Comparison of ENCODE assay signal across 9 mouse cellular contexts in genomic region chr4:133574843-133575202, GRCm38 (mm10). TPM values are rescaled to one million over a fixed set of nuclear protein-coding genes. Genes with fewer than 3 reads are reported as not detected.
DNase-seq lines count a peak whose midpoint lies in the region; ATAC-seq and TF ChIP-seq lines count a peak whose summit lies in the region.
"Had no signal": no experiment of that assay in that cellular context is flagged by ENCODE, and none has a peak within 500 bp of the region (broad histone marks: within the 10 kb centered on the region; RNA-seq: fewer than 3 reads in every experiment).

No protein-coding gene starts in this region.

- H3K79me2 ChIP-seq in liver, adult 2 months (ENCODE audit: control insufficient read depth, insufficient read depth, low read length): peaks cover 7% of the 10 kb centered on the region; the same call in 1 of the 2 replicates

- WGBS in liver, adult 2 months: under 1% methylated on average over 41 of the region's 41 CpGs
- WGBS in embryonic facial prominence, embryonic 13.5 days: under 1% methylated on average over 41 of the region's 41 CpGs
- under 1% methylated on average over 39 of the region's 41 CpGs for WGBS in intestine, postnatal 0 days
- WGBS in neural tube, embryonic 13.5 days: under 1% methylated on average over 41 of the region's 41 CpGs

- no peak for TF ChIP-seq CTCF in liver, adult 2 months (IDR thresholded peaks at IDR 0.05; ENCODE audit: low read depth, low read length)
- no peak for TF ChIP-seq CTCF in intestine, postnatal 0 days (IDR thresholded peaks at IDR 0.05; ENCODE audit: low read depth)

- peak overlapping the region; percentile 88 for H3K4me2 ChIP-seq in embryonic facial prominence, embryonic 13.5 days
- peak overlapping the region; percentile 98 for H3K4me2 ChIP-seq in intestine, postnatal 0 days (replicated peaks; ENCODE audit: low read depth)
- H3K4me2 ChIP-seq in neural tube, embryonic 13.5 days: peak overlapping the region; percentile 89

- peak overlapping the region; percentile 75 for H3K9ac ChIP-seq in liver, adult 2 months (ENCODE audit: low read depth, low read length)
- H3K9ac ChIP-seq in embryonic facial prominence, embryonic 13.5 days: peak overlapping the region; percentile 93
- peak overlapping the region; percentile 96 for H3K9ac ChIP-seq in intestine, postnatal 0 days (ENCODE audit: low read depth, low read length)
- peak overlapping the region; percentile 92 for H3K9ac ChIP-seq in neural tube, embryonic 13.5 days

- H3K9me3 ChIP-seq in embryonic facial prominence, embryonic 13.5 days: no peaks in the 10 kb centered on the region
- no peaks in the 10 kb centered on the region for H3K9me3 ChIP-seq in intestine, postnatal 0 days (ENCODE audit: control insufficient read depth)
- no peaks in the 10 kb centered on the region for H3K9me3 ChIP-seq in neural tube, embryonic 13.5 days

- peaks cover 8% of the 10 kb centered on the region for H3K4me1 ChIP-seq in liver, adult 2 months (ENCODE audit: control insufficient read depth, insufficient read depth, low read length)
- H3K4me1 ChIP-seq in embryonic facial prominence, embryonic 13.5 days: peaks cover 9% of the 10 kb centered on the region
- 0 out of 2 replicates have a peak, but pooled peaks cover 3% of the 10 kb centered on the region for H3K4me1 ChIP-seq in intestine, postnatal 0 days (replicated peaks; ENCODE audit: control insufficient read depth, insufficient read depth, low read length)
- peaks cover 12% of the 10 kb centered on the region for H3K4me1 ChIP-seq in neural tube, embryonic 13.5 days (replicated peaks)

- peak; percentile 27; the same call in 1 of the 2 replicates for ATAC-seq in embryonic facial prominence, embryonic 13.5 days (ENCODE audit: insufficient number of reproducible peaks, insufficient read depth, low FRiP score, low TSS enrichment, low read depth)
- ATAC-seq in intestine, postnatal 0 days: peak; percentile 38
- ATAC-seq in neural tube, embryonic 13.5 days (ENCODE audit: low read depth): peak; percentile 71

- no peaks in the 10 kb centered on the region for H3K27me3 ChIP-seq in liver, adult 2 months (ENCODE audit: control insufficient read depth, insufficient read depth, low read length)
- no peaks in the 10 kb centered on the region for H3K27me3 ChIP-seq in embryonic facial prominence, embryonic 13.5 days
- no peaks in the 10 kb centered on the region for H3K27me3 ChIP-seq in intestine, postnatal 0 days (replicated peaks; ENCODE audit: control insufficient read depth, insufficient read depth, low read length)
- no peaks in the 10 kb centered on the region for H3K27me3 ChIP-seq in neural tube, embryonic 13.5 days

- intact Hi-C loops in left cerebral cortex, postnatal 4 days (cut with DNase I): no loop called here

- TF ChIP-seq POLR2A in liver, adult 2 months (IDR thresholded peaks at IDR 0.05; ENCODE audit: extremely low read depth, insufficient read depth, low read length): no peak

- H3K27ac ChIP-seq in liver, adult 2 months (replicated peaks; ENCODE audit: insufficient read depth, low read depth, low read length): 0 out of 2 replicates have a peak overlapping the region, but pooled peaks have one; percentile 19
- H3K27ac ChIP-seq in embryonic facial prominence, embryonic 13.5 days: no peak overlapping the region
- peak overlapping the region; percentile 76 for H3K27ac ChIP-seq in intestine, postnatal 0 days (ENCODE audit: low read depth, low read length)
- peak overlapping the region; percentile 85 for H3K27ac ChIP-seq in neural tube, embryonic 13.5 days (replicated peaks)

- peak overlapping the region; percentile 79 for H3K4me3 ChIP-seq in liver, adult 2 months (ENCODE audit: insufficient read depth, low read depth, low read length)
- H3K4me3 ChIP-seq in embryonic facial prominence, embryonic 13.5 days: peak overlapping the region; percentile 95
- peak overlapping the region; percentile 92 for H3K4me3 ChIP-seq in intestine, postnatal 0 days (ENCODE audit: low read depth, low read length)
- peak overlapping the region; percentile 96 for H3K4me3 ChIP-seq in neural tube, embryonic 13.5 days

- no peaks in the 10 kb centered on the region; the same call in 1 of the 2 replicates for H3K36me3 ChIP-seq in liver, adult 2 months (ENCODE audit: control insufficient read depth, insufficient read depth, low read length)
- H3K36me3 ChIP-seq in embryonic facial prominence, embryonic 13.5 days: peaks cover 19% of the 10 kb centered on the region
- peaks cover 22% of the 10 kb centered on the region for H3K36me3 ChIP-seq in intestine, postnatal 0 days (ENCODE audit: control insufficient read depth, insufficient read depth)
- H3K36me3 ChIP-seq in neural tube, embryonic 13.5 days: peaks cover 22% of the 10 kb centered on the region

- DNase-seq in liver, adult 2 months (ENCODE audit: extremely low read depth, low read depth, low spot score): no peak
- no peak for DNase-seq in liver
- DNase-seq in thymus, postnatal 4 days: no peak
- no peak for DNase-seq in left cerebral cortex, postnatal 4 days
- DNase-seq in cerebellum, postnatal 4 days (ENCODE audit: low spot score in 2 of 2): no peak

RNA-seq across cellular contexts. Expression of gene Gpatch3, which starts 0.3 kb away (rescaled TPM):
- 3.8 and 4.3 TPM in 2 replicates for total RNA-seq in liver, adult 2 months (2014; rRNA removed)
- 3.8 and 4.2 TPM in 2 replicates for polyA plus RNA-seq in liver, adult 2 months (2012; rRNA removed)
- 9.5 and 9.9 TPM in 2 replicates for polyA plus RNA-seq in embryonic facial prominence, embryonic 13.5 days (2015; fragmentation: Nextera tagmentation; extraction: Ambion mirVana)
- polyA plus RNA-seq in intestine, postnatal 0 days (2015; fragmentation: Nextera tagmentation; extraction: Ambion mirVana): 7.1 and 7.2 TPM in 2 replicates
- 7.0 and 7.8 TPM in 2 replicates for polyA plus RNA-seq in neural tube, embryonic 13.5 days (2015; fragmentation: Nextera tagmentation; extraction: Ambion mirVana)
- 10 to 100 TPM in 1 of 2 experiments, 1 to 10 TPM in 1; 6.2 to 10.0 TPM for total RNA-seq in left cerebral cortex, postnatal 4 days (2021)

RNA-seq across cellular contexts. Expression of gene Gpn2, which starts 9.3 kb away (rescaled TPM):
- total RNA-seq in liver, adult 2 months (2014; rRNA removed): 8.9 and 10.1 TPM in 2 replicates
- 35.0 and 38.2 TPM in 2 replicates for polyA plus RNA-seq in liver, adult 2 months (2012; rRNA removed)
- 16.4 and 21.2 TPM in 2 replicates for polyA plus RNA-seq in embryonic facial prominence, embryonic 13.5 days (2015; fragmentation: Nextera tagmentation; extraction: Ambion mirVana)
- 16.1 and 18.4 TPM in 2 replicates for polyA plus RNA-seq in intestine, postnatal 0 days (2015; fragmentation: Nextera tagmentation; extraction: Ambion mirVana)
- polyA plus RNA-seq in neural tube, embryonic 13.5 days (2015; fragmentation: Nextera tagmentation; extraction: Ambion mirVana): 17.7 TPM in 2 replicates
- total RNA-seq in left cerebral cortex, postnatal 4 days (2021): 10 to 100 TPM; 11.2 to 14.6 TPM

RNA-seq across cellular contexts. Expression of gene Nr0b2, which starts 21.6 kb away (rescaled TPM):
- 25.7 and 52.4 TPM in 2 replicates for total RNA-seq in liver, adult 2 months (2014; rRNA removed)
- polyA plus RNA-seq in liver, adult 2 months (2012; rRNA removed): 164 and 300 TPM in 2 replicates
- polyA plus RNA-seq in embryonic facial prominence, embryonic 13.5 days (2015; fragmentation: Nextera tagmentation; extraction: Ambion mirVana): not detected in 2 replicates
- 25.6 and 34.8 TPM in 2 replicates for polyA plus RNA-seq in intestine, postnatal 0 days (2015; fragmentation: Nextera tagmentation; extraction: Ambion mirVana)
- polyA plus RNA-seq in neural tube, embryonic 13.5 days (2015; fragmentation: Nextera tagmentation; extraction: Ambion mirVana): not detected in 2 replicates
- not detected for total RNA-seq in left cerebral cortex, postnatal 4 days (2021)
- total RNA-seq: layer of hippocampus, postnatal 10 days had no signal

RNA-seq across cellular contexts. Expression of gene Sfn, which starts 27.1 kb away (rescaled TPM):
- total RNA-seq in liver, adult 2 months (2014; rRNA removed): 0.55 and 0.81 TPM in 2 replicates
- polyA plus RNA-seq in liver, adult 2 months (2012; rRNA removed): 0.54 and 0.77 TPM in 2 replicates
- 130 and 142 TPM in 2 replicates for polyA plus RNA-seq in embryonic facial prominence, embryonic 13.5 days (2015; fragmentation: Nextera tagmentation; extraction: Ambion mirVana)
- polyA plus RNA-seq in intestine, postnatal 0 days (2015; fragmentation: Nextera tagmentation; extraction: Ambion mirVana): 34.8 and 37.6 TPM in 2 replicates
- 1.0 and 3.3 TPM in 2 replicates for polyA plus RNA-seq in neural tube, embryonic 13.5 days (2015; fragmentation: Nextera tagmentation; extraction: Ambion mirVana)
- 1 to 10 TPM; 1.9 to 2.2 TPM for total RNA-seq in left cerebral cortex, postnatal 4 days (2021)

RNA-seq across cellular contexts. Expression of gene Nudc, which starts 29.0 kb away (rescaled TPM):
- 48.1 and 50.6 TPM in 2 replicates for total RNA-seq in liver, adult 2 months (2014; rRNA removed)
- polyA plus RNA-seq in liver, adult 2 months (2012; rRNA removed): 44.3 and 48.7 TPM in 2 replicates
- polyA plus RNA-seq in embryonic facial prominence, embryonic 13.5 days (2015; fragmentation: Nextera tagmentation; extraction: Ambion mirVana): 331 and 335 TPM in 2 replicates
- 125 and 138 TPM in 2 replicates for polyA plus RNA-seq in intestine, postnatal 0 days (2015; fragmentation: Nextera tagmentation; extraction: Ambion mirVana)
- 244 and 267 TPM in 2 replicates for polyA plus RNA-seq in neural tube, embryonic 13.5 days (2015; fragmentation: Nextera tagmentation; extraction: Ambion mirVana)
- 100 to 1,000 TPM; 119 to 121 TPM for total RNA-seq in left cerebral cortex, postnatal 4 days (2021)

Comparison
In these comparisons a context has a peak if more than half of its experiments do, and no peak if none do; other contexts are left out.
1. RNA of gene Nr0b2, which starts 21.6 kb away (polyA plus RNA-seq): 164 to 300 TPM in liver, adult 2 months and 25.6 to 34.8 TPM in intestine, postnatal 0 days; not detected in neural tube, embryonic 13.5 days and not detected in embryonic facial prominence, embryonic 13.5 days; every median in the first group is over 10 times any median in the second.
2. Peak in every context shown above with its lines, with median percentiles within 50 percentile points of each other: H3K4me3 ChIP-seq, H3K9ac ChIP-seq, ATAC-seq and H3K4me2 ChIP-seq.